Comparison of ENCODE assay signal across 8 mouse cellular contexts in the genomic region with DNA sequence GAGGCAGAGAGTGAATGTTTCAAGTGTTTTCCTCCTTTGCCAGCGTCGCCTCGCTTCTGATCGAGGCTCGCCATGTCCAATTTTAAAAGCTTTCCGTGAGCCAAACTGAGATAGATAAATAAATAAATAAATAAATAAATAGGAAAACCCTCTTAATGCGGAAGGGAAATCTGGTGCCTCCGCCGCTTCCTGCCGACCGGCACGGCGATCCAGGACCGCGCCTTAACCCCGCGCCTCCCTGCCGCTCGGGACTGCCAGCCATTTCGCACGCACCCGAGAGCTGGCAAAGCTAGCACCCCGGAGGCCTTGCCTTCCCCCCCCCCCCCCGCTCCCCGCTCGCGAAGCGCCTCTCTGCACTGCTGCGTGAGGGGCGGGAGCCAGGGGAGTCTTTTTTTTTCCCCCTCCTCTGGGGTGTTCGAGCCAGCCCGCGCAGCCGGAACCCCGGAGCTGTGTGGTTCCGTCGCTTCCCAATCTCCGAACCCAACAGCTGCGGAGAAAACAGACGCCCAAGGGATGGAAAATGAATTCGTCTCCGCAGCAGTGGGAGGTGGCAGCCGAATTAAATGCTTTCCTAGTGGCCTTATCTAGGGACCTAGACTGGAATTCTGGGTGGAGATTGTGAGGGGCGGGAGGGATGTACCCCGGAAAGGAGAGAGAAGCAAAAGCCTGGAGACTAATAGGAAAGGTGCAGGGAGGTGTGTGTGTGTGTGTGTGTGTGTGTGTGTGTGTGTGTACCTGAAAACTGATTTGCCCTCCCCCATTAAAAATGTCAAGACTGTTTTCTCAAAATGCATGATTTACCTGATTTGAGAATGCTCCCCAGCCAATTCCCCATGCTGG. TPM values are rescaled to one million over a fixed set of nuclear protein-coding genes. Genes with fewer than 3 reads are reported as not detected.
DNase-seq lines count a peak whose midpoint lies in the region; ATAC-seq and TF ChIP-seq lines count a peak whose summit lies in the region.

No protein-coding gene starts in this region.

- no peaks in the 10 kb centered on the region for H3K9me3 ChIP-seq in kidney, embryonic 16.5 days (ENCODE audit: low read length)
- no peaks in the 10 kb centered on the region for H3K9me3 ChIP-seq in hindbrain, embryonic 10.5 days
- H3K9me3 ChIP-seq in liver, postnatal 0 days (ENCODE audit: low read length) = no peaks in the 10 kb centered on the region

- peaks cover 16% of the 10 kb centered on the region for H3K4me1 ChIP-seq in kidney, embryonic 16.5 days (ENCODE audit: insufficient read depth, low read length)
- H3K4me1 ChIP-seq in hindbrain, embryonic 10.5 days (replicated peaks) = peaks cover 59% of the 10 kb centered on the region
- peaks cover 8% of the 10 kb centered on the region; the same call in 1 of the 2 replicates for H3K4me1 ChIP-seq in liver, postnatal 0 days (ENCODE audit: insufficient read depth)

- no peaks in the 10 kb centered on the region for H3K36me3 ChIP-seq in kidney, embryonic 16.5 days (ENCODE audit: insufficient read depth, low read length)
- no peaks in the 10 kb centered on the region for H3K36me3 ChIP-seq in hindbrain, embryonic 10.5 days
- H3K36me3 ChIP-seq in liver, postnatal 0 days (replicated peaks; ENCODE audit: insufficient read depth, low read length) = no peaks in the 10 kb centered on the region

- WGBS in kidney, embryonic 16.5 days = under 1% methylated on average over 37 of the region's 45 CpGs
- under 1% methylated on average over 45 of the region's 45 CpGs for WGBS in hindbrain, embryonic 10.5 days
- WGBS in liver, postnatal 0 days (ENCODE audit: insufficient replicate concordance) = 2% methylated on average over 37 of the region's 45 CpGs

- TF ChIP-seq EP300 in liver, postnatal 0 days (IDR thresholded peaks at IDR 0.05; ENCODE audit: low read depth) = no peak

- peak overlapping the region; percentile 89 for H3K27ac ChIP-seq in kidney, embryonic 16.5 days (ENCODE audit: low read length)
- peak overlapping the region; percentile 53; the same call in 1 of the 2 replicates for H3K27ac ChIP-seq in hindbrain, embryonic 10.5 days
- H3K27ac ChIP-seq in liver, postnatal 0 days (ENCODE audit: low read depth) = no peak overlapping the region

- peak overlapping the region; percentile 77 for H3K9ac ChIP-seq in kidney, embryonic 16.5 days (replicated peaks; ENCODE audit: low read length)
- H3K9ac ChIP-seq in liver, postnatal 0 days (replicated peaks) = no peak overlapping the region

- no peak for DNase-seq in kidney, adult 9 months
- DNase-seq in embryo, embryonic 10.5 days (ENCODE audit: low spot score) = peak; percentile 61
- DNase-seq in hindbrain, embryonic 10.5 days (ENCODE audit: low spot score) = peak; percentile 57
- no peak for DNase-seq in liver, postnatal 0 days
- peak; percentile 23 for DNase-seq in right cerebral cortex, postnatal 4 days
- no peak for DNase-seq in gastrocnemius, postnatal 10 days
- no peak for DNase-seq in thymus, postnatal 14 days

- H3K4me2 ChIP-seq in kidney, embryonic 16.5 days (replicated peaks; ENCODE audit: low read depth, low read length) = peak overlapping the region; percentile 91
- peak overlapping the region; percentile 64 for H3K4me2 ChIP-seq in liver, postnatal 0 days (ENCODE audit: low read depth, low read length)

- peak overlapping the region; percentile 68 for H3K4me3 ChIP-seq in kidney, embryonic 16.5 days (ENCODE audit: low read length)
- H3K4me3 ChIP-seq in hindbrain, embryonic 10.5 days = peak overlapping the region; percentile 62
- H3K4me3 ChIP-seq in liver, postnatal 0 days (ENCODE audit: low read depth, low read length) = peak overlapping the region; percentile 32

- ATAC-seq in kidney, embryonic 16.5 days (ENCODE audit: low FRiP score, low TSS enrichment) = no peak
- ATAC-seq in liver, postnatal 0 days = no peak

- H3K27me3 ChIP-seq in kidney, embryonic 16.5 days (ENCODE audit: insufficient read depth, low read length) = peaks cover 50% of the 10 kb centered on the region
- peaks cover 100% of the 10 kb centered on the region for H3K27me3 ChIP-seq in hindbrain, embryonic 10.5 days (ENCODE audit: insufficient read depth, poor library complexity, severe bottlenecking)
- H3K27me3 ChIP-seq in liver, postnatal 0 days (ENCODE audit: insufficient read depth, low read length) = peaks cover 89% of the 10 kb centered on the region

- TF ChIP-seq CTCF in liver, postnatal 0 days (IDR thresholded peaks at IDR 0.05; ENCODE audit: low read depth) = no peak

RNA-seq across cellular contexts. Expression of a gene that starts 3.1 kb away (rescaled TPM):
- polyA plus RNA-seq in kidney, embryonic 16.5 days (2015; fragmentation: Nextera tagmentation; extraction: Ambion mirVana) = 6.8 and 8.7 TPM in 2 replicates
- 0.66 and 0.78 TPM in 2 replicates for polyA plus RNA-seq in hindbrain, embryonic 10.5 days (2016; fragmentation: Nextera tagmentation; extraction: Ambion mirVana)
- not detected in 2 replicates for polyA plus RNA-seq in liver, postnatal 0 days (2015; fragmentation: Nextera tagmentation; extraction: Ambion mirVana)
- 1 to 10 TPM in 1 of 2 experiments, under 1 TPM in 1; 0.68 to 1.4 TPM for total RNA-seq in gastrocnemius, postnatal 10 days (2021)

Comparison
In these comparisons a context has a peak if more than half of its experiments do, and no peak if none do; other contexts are left out.
1. DNase-seq: peak in embryo, embryonic 10.5 days (single experiment), hindbrain, embryonic 10.5 days (single experiment) and right cerebral cortex, postnatal 4 days (single experiment); none in kidney, adult 9 months (single experiment), liver, postnatal 0 days (single experiment), gastrocnemius, postnatal 10 days (single experiment) and thymus, postnatal 14 days (single experiment).
2. Peak in every context shown above with its lines, with median percentiles within 50 percentile points of each other: H3K4me3 ChIP-seq.